Mouse (Mus musculus) liver, postnatal 0 days (tissue): ENCODE results near the gene Mybbp1a.

Experiments used
- CTCF ChIP-seq: sonication (generic); IDR thresholded peaks from 2 replicates; pipeline ENCODE4 v1.5.1; 2016; ENCODE audit warnings: antibody characterized with exemption, low read depth
- EP300 ChIP-seq: IDR thresholded peaks from 2 replicates; pipeline ENCODE4 v1.6.1; 2016; ENCODE audit warnings: antibody characterized with exemption, low read depth, mild to moderate bottlenecking

DNA sequence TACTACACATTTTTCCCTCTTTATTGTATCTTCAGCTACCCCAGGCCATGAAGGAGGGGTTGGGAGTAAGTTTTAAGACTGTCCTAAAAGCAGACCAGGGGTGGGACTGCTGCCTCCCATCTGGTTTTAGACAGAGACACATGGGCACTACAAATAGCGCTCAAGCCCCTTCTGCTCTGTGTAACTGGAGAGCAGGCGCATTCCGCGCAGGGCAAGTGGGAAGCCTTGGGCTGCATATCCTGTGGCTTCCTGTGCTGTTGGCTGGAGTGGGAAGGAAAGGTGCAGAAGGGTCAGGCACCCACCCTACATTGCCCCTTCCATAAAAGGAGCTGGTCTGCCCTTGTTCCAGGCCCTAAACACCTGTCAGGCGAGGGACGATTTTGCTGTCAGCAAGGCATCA lies 45.5 kb upstream of the Mybbp1a start:
- TF ChIP-seq CTCF (no peak), EP300 (no peak)
